Mouse (Mus musculus): Measurements from ENCODE around the gene Tmc7. TPM values are rescaled to one million over a fixed set of nuclear protein-coding genes. Genes with fewer than 3 reads are reported as not detected.

Tmc7 gene
- total and polyA plus RNA-seq, 3 experiments = not detected

GRCm38 (mm10) chr7:118594611-118595010, 10.1 kb upstream of the Tmc7 start:
- no peak for DNase-seq (ENCODE audit: low read depth, low spot score)
- Histone ChIP-seq H3K4me3 (ENCODE audit: control insufficient read depth in 1 of 2, insufficient read depth in 1 of 2, low read depth in 2 of 2, low read length in 2 of 2) (no peak overlapping the region), H3K27me3 (ENCODE audit: control insufficient read depth in 1 of 2, insufficient read depth in 2 of 2, low read length in 2 of 2) (no peaks in the 10 kb centered on the region), H3K79me2 (ENCODE audit: control insufficient read depth, insufficient read depth, low read length, poor library complexity) (no peaks in the 10 kb centered on the region), H3K4me1 (ENCODE audit: control insufficient read depth in 1 of 2, insufficient read depth in 2 of 2, low read length in 2 of 2) (no peaks in the 10 kb centered on the region), H3K9ac (ENCODE audit: control insufficient read depth, low read depth, low read length, poor library complexity, severe bottlenecking) (no peak overlapping the region), H3K9me3 (replicated peaks; ENCODE audit: insufficient read depth, low read length) (no peaks in the 10 kb centered on the region), H3K36me3 (ENCODE audit: control insufficient read depth in 1 of 2, insufficient read depth in 2 of 2, low read length in 2 of 2) (no peaks in the 10 kb centered on the region), H3K27ac (ENCODE audit: control insufficient read depth, low read depth, low read length) (no peak overlapping the region)
- no peak for TF ChIP-seq E2F4 (IDR thresholded peaks at IDR 0.05; ENCODE audit: borderline replicate concordance, low read depth, low read length)
- no peak for TF ChIP-seq BHLHE40 (IDR thresholded peaks at IDR 0.05; ENCODE audit: borderline replicate concordance, low read depth, low read length)
- no peak for TF ChIP-seq NRF1 (IDR thresholded peaks at IDR 0.05; ENCODE audit: insufficient read depth, low read depth, low read length, poor library complexity, severe bottlenecking)
- TF ChIP-seq JUND (IDR thresholded peaks at IDR 0.05; ENCODE audit: low read depth, low read length) = no peak
- no peak for TF ChIP-seq TAL1 (IDR thresholded peaks at IDR 0.05; ENCODE audit: low read length)
- no peak for TF ChIP-seq ZMIZ1 (IDR thresholded peaks at IDR 0.05; ENCODE audit: low read depth, low read length)
- TF ChIP-seq POLR2A (IDR thresholded peaks at IDR 0.05; ENCODE audit: control insufficient read depth in 1 of 2, insufficient read depth in 1 of 2, low read depth in 1 of 2, low read length in 2 of 2, poor library complexity in 1 of 2) = no peak
- TF ChIP-seq ETS1 (IDR thresholded peaks at IDR 0.05; ENCODE audit: low read depth, low read length) = no peak
- TF ChIP-seq USF2 (IDR thresholded peaks at IDR 0.05; ENCODE audit: borderline replicate concordance in 1 of 2, insufficient read depth in 1 of 2, low read depth in 1 of 2, low read length in 2 of 2) = no peak
- no peak for TF ChIP-seq CTCF (IDR thresholded peaks at IDR 0.05 in 2 of 3, conservative IDR thresholded peaks at IDR 0.05 in 1 of 3; ENCODE audit: control insufficient read depth in 1 of 3, insufficient read depth in 1 of 3, low read depth in 2 of 3, low read length in 3 of 3, poor library complexity in 1 of 3, severe bottlenecking in 1 of 3)
- TF ChIP-seq MAX (IDR thresholded peaks at IDR 0.05; ENCODE audit: low read length) = no peak
- TF ChIP-seq MAZ (IDR thresholded peaks at IDR 0.05; ENCODE audit: low read depth, low read length) = no peak
- TF ChIP-seq GABPA (IDR thresholded peaks at IDR 0.05; ENCODE audit: low read depth, low read length) = no peak

GRCm38 (mm10) chr7:118593567-118594407, 9.3 kb upstream of the Tmc7 start:
- H3K27me3 ChIP-seq (ENCODE audit: control insufficient read depth in 1 of 2, insufficient read depth in 2 of 2, low read length in 2 of 2) = no peaks in the 10 kb centered on the region
- no peak overlapping the region for H3K9ac ChIP-seq (ENCODE audit: control insufficient read depth, low read depth, low read length, poor library complexity, severe bottlenecking)
- DNase-seq (ENCODE audit: low read depth, low spot score) = no peak

More at GRCm38 (mm10) chr7:118593567-118594407, 9.3 kb upstream of the Tmc7 start:
- no peaks in the 10 kb centered on the region for H3K9me3 ChIP-seq (replicated peaks; ENCODE audit: insufficient read depth, low read length)
- H3K4me1 ChIP-seq (ENCODE audit: control insufficient read depth in 1 of 2, insufficient read depth in 2 of 2, low read length in 2 of 2) = no peaks in the 10 kb centered on the region
- no peaks in the 10 kb centered on the region for H3K36me3 ChIP-seq (ENCODE audit: control insufficient read depth in 1 of 2, insufficient read depth in 2 of 2, low read length in 2 of 2)
- TF ChIP-seq MAX (IDR thresholded peaks at IDR 0.05; ENCODE audit: low read length) (no peak), TAL1 (IDR thresholded peaks at IDR 0.05; ENCODE audit: low read length) (no peak), ZKSCAN1 (IDR thresholded peaks at IDR 0.05; ENCODE audit: low read depth, low read length) (no peak), UBTF (IDR thresholded peaks at IDR 0.05; ENCODE audit: borderline replicate concordance, insufficient read depth, low read depth, low read length) (no peak), USF2 (IDR thresholded peaks at IDR 0.05; ENCODE audit: borderline replicate concordance in 1 of 2, insufficient read depth in 1 of 2, low read depth in 1 of 2, low read length in 2 of 2) (no peak), MAFK (IDR thresholded peaks at IDR 0.05; ENCODE audit: borderline replicate concordance, low read depth, low read length) (no peak), CTCF (IDR thresholded peaks at IDR 0.05 in 2 of 3, conservative IDR thresholded peaks at IDR 0.05 in 1 of 3; ENCODE audit: control insufficient read depth in 1 of 3, insufficient read depth in 1 of 3, low read depth in 2 of 3, low read length in 3 of 3, poor library complexity in 1 of 3, severe bottlenecking in 1 of 3) (no peak), MEF2A (IDR thresholded peaks at IDR 0.05; ENCODE audit: extremely low read depth, insufficient replicate concordance, low read depth, low read length, poor library complexity, severe bottlenecking) (no peak), RAD21 (IDR thresholded peaks at IDR 0.05; ENCODE audit: low read depth, low read length) (no peak), POLR2AphosphoS2 (IDR thresholded peaks at IDR 0.05; ENCODE audit: low read length) (no peak)
- H3K79me2 ChIP-seq (ENCODE audit: control insufficient read depth, insufficient read depth, low read length, poor library complexity) = no peaks in the 10 kb centered on the region
- no peak overlapping the region for H3K27ac ChIP-seq (ENCODE audit: control insufficient read depth, low read depth, low read length)
- H3K4me3 ChIP-seq (ENCODE audit: control insufficient read depth in 1 of 2, insufficient read depth in 1 of 2, low read depth in 2 of 2, low read length in 2 of 2) = no peak overlapping the region

All from MEL (cell line).